Mouse (Mus musculus): Measurements from ENCODE around the gene Serpina1b.
"Not testable (repeated sequence)": the region's sequence is repeated elsewhere in the genome, so short reads cannot be mapped to it uniquely, and the experiment has no call there.

The Serpina1b gene

DNA sequence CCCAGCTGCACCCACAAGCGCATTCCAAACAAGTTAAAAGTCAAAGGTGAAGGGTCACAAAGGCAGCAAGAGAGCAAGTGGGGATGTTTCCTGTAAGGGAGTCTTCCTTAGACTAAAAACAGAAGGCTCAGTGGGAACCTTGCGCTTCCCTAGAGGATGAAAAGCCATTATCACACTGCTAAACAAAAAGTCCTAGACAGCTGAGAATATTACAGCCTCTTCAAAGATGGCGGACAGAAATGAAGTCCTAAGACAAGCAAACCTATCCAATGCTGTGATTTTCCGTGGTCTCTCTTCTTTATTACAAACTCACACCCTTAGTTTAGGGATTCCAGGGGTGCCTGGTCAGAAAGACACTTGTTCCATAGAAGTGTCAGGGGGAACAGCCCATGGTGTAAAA lies at the start of gene Serpina1b:
Serpina1b (minus strand) TSS at position 101 of the 400 bp plus-strand sequence.
- not testable (repeated sequence) for DNase-seq (ENCODE audit: inconsistent ontology term)

DNA sequence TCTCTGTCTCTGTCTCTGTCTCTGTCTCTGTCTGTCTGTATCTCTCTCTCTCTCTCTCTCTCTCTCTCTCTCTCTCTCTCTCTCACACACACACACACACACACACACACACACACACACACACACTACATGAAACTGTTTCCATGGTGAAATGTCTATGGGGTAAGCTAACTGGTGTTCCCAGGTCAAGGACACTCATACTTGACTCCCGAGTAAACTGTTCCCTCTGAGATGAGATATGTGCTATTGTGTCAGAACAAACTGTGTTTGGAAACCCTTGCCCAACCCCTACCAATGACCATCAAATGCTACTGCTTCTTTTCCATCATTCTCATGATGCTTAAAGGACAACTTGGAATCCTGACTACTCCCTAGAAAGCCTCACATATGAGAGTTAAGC lies 36.7 kb upstream of the Serpina1b start:
- not testable (repeated sequence) for DNase-seq (ENCODE audit: inconsistent ontology term)

DNA sequence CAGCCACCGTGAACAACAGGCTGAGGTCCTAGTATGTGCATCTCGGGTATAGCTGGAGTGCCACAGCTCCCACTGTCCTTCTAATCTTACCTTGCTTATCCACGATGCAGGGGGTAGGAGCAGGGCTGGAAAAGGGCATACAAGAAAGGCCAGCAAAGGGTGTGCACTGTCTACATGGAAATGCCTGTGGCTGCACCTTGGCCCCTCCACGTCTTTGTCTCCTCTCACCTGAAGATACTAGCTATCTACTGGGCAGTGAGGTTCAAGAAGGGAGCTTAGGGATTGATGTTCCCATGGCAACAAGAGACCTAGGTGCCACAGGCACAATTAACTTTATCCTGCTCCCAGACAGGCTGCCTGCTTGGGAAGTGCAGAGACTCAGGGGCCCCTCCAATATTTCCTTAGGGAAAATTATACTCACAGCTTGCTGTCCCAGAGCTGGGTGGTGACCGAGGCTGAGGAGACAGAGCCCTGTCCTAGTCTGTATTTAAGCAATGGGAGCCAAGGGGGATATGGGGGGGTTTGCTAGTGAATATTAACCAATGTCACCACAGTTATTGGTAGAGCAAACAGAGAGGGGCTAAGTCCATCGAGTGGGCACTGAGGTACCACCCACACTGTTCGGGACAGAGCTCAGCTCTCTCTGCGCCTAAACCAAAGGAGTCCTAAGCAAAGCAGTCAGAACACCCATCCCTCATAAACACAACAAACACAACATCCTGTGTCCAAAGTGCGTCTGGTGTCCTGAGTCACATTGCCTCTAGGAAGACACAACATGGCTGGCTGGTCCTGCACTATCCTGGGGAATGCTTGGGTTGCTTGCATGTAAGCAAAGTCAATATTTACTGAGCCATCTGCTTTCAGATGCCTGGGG lies 33.2 kb upstream of the Serpina1b start, which contains the start of gene Serpina1a:
Serpina1a (minus strand) TSS at position 462 of the 874 bp plus-strand sequence.
- not testable (repeated sequence) for DNase-seq (ENCODE audit: inconsistent ontology term)

DNA sequence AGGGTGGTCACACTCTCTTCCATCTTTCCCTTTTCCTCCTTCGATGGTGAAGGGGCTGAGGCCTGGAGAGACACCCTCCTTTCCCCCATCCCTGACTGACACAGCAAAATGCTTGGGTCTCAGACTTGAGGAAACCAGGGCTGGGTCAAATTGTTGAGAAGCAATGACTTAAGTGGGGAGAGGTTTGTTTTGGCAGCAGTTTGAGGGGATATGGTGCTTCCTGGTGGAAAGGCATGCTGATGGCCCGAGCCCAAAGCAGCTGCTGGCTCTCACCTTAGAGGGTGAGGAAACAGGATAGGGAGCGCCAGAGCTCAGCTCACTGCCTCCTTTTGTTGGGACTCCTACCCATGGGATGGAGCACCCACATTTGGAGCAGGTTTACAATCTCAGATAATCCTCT lies 30.8 kb upstream of the Serpina1b start:
- DNase-seq (ENCODE audit: inconsistent ontology term) = no peak

DNA sequence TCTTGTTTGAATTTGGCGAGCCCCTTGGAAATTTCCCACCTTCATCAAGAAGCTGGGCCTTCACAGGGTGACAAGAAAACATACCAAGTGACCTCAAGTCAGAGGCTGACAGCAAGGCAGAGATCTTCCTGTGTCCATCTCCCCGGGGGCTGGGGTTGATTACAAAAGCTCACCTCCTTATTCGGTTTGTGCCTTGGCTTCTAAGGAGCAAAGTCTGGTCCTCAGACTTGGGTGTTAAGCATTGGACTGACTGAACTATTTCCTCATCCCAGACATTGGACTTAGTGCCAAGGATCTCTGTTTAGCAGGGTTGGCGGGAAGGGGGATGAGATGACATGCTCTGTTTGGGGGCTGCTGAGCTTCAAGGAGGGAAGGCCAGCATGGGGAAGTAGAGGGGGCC lies 30.4 kb upstream of the Serpina1b start:
- DNase-seq (ENCODE audit: inconsistent ontology term) = not testable (repeated sequence)

DNA sequence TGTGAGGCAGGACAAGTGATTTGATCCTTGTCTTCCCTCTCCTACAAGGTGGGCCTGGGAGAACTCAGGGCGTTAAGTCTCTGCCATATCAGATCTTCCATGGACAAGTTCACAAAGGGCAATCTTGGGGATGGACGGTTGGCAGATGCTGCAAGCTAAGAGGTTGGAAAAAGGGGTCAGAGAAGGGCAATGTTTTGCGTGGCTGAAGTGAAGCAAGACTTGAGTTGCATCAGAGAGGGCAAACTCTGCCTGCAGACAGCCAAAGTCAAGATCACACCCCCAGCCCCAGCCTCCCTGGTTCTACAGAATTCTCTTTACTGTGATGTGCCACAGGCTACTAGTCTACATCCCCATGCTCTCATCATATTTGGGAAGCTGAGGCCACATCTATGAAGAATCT lies 29.4 kb upstream of the Serpina1b start:
- DNase-seq (ENCODE audit: inconsistent ontology term) = not testable (repeated sequence)

DNA sequence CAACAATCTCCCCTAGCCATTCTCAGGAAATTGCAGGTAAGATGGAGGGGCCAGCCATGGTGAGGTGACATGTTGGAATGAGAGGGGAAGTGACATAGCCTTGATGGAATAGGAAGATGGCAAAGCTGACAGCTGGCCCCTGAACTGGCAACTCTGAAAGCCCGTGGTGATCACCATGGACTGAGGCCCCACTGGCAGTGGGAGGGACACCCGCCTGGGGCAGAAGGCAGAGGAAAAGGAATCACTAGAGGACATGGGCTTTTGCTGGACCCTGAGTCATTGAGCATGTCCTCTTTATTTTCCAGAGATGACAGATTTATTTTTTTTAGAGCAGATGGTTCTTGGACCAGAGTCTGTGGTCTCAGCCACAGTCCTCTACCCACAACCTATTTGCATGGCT lies 22.9 kb upstream of the Serpina1b start:
- not testable (repeated sequence) for DNase-seq (ENCODE audit: inconsistent ontology term)

DNA sequence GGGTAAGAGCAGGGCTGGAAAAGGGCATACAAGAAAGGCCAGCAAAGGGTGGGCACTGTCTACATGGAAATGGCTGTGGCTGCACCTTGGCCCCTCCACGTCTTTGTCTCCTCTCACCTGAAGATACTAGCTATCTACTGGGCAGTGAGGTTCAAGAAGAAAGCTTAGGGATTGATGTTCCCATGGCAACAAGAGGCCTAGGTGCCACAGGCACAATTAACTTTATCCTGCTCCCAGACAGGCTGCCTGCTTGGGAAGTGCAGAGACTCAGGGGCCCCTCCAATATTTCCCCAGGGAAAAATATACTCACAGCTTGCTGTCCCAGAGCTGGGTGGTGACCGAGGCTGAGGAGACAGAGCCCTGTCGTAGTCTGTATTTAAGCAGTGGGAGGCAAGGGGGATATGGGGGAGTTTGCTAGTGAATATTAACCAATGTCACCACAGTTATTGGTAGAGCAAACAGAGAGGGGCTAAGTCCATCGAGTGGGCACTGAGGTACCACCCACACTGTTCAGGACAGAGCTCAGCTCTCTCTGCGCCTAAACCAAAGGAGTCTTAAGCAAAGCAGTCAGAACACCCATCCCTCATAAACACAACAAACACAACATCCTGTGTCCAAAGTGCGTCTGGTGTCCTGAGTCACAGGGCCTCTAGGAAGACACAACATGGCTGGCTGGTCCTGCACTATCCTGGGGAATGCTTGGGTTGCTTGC lies 2.4 kb downstream of the Serpina1b start:
- not testable (repeated sequence) for DNase-seq (ENCODE audit: inconsistent ontology term)

DNA sequence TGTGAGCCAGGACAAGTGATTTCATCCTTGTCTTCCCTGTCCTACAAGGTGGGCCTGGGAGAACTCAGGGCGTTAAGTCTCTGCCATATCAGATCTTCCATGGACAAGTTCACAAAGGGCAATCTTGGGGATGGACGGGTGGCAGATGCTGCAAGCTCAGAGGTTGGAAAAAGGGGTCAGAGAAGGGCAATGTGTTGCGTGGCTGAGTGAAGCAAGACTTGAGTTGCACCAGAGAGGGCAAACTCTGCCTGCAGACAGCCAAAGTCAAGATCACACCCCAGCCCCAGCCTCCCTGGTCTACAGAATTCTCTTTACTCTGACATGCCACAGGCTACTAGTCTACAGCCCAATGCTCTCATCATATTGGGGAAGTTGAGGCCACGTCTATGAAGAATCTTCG lies 6.3 kb downstream of the Serpina1b start:
- not testable (repeated sequence) for DNase-seq (ENCODE audit: inconsistent ontology term)

DNA sequence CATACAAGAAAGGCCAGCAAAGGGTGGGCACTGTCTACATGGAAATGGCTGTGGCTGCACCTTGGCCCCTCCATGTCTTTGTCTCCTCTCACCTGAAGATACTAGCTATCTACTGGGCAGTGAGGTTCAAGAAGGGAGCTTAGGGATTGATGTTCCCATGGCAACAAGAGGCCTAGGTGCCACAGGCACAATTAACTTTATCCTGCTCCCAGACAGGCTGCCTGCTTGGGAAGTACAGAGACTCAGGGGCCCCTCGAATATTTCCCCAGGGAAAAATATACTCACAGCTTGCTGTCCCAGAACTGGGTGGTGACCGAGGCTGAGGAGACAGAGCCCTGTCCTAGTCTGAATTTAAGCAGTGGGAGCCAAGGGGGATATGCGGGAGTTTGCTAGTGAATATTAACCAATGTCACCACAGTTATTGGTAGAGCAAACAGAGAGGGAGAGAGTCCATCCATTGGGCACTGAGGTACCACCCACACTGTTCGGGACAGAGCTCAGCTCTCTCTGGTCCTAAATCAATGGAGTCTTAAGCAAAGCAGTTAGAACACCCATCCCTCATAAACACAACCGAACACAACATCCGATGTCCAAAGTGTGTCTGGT lies 56.8 kb downstream of the Serpina1b start, which contains the start of gene Serpina1d:
Serpina1d (minus strand) TSS at position 347 of the 606 bp plus-strand sequence.
- DNase-seq (ENCODE audit: inconsistent ontology term) = not testable (repeated sequence)

DNA sequence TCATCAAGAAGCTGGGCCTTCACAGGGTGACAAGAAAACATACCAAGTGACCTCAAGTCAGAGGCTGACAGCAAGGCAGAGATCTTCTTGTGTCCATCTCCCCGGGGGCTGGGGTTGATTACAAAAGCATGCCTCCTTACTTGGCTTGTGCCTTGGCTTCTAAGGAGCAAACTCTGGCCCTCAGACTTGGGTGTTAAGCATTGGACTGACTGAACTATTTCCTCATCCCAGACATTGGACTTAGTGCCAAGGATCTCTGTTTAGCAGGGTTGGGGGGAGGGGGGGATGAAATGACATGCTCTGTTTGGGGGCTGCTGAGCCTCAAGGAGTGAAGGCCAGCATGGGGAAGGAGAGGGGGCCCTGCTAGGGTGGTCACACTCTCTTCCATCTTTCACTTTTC lies 59.6 kb downstream of the Serpina1b start:
- not testable (repeated sequence) for DNase-seq (ENCODE audit: inconsistent ontology term)

DNA sequence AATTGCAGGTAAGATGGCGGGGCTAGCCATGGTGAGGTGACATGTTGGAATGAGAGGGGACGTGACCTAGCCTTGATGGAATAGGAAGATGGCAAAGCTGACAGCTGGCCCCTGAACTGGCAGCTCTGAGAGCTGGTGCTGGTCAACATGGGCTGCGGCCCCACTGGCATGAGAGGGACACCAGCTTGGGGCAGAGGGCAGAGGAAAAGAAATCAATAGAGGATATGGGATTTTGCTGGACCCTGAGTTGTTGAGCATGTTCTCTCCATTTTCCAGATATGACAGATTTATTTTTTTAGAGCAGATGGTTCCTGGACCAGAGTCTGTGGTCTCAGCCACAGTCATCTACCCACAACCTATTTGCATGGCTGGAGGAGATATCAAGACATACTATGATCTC lies 67.1 kb downstream of the Serpina1b start:
- DNase-seq (ENCODE audit: inconsistent ontology term) = not testable (repeated sequence)

DNA sequence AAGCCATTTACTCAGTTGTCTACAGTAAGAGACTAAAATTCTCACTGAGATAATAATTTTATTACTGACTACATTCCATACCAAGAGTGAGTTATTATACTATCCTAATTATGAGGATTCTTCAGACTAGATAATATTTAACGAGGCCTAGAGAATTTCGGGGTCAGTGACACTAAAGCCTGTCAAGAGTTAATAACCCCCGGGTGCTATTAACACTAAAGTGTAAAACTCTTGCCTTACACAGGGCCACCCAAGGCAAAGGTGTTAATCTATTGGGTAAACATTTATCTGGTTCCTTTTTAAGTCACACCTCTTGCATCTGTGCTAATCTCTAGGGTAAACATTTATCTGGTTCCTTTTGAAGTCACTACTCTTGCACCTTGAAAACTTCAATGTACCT lies 69.9 kb downstream of the Serpina1b start:
- DNase-seq (ENCODE audit: inconsistent ontology term) = not testable (repeated sequence)

DNA sequence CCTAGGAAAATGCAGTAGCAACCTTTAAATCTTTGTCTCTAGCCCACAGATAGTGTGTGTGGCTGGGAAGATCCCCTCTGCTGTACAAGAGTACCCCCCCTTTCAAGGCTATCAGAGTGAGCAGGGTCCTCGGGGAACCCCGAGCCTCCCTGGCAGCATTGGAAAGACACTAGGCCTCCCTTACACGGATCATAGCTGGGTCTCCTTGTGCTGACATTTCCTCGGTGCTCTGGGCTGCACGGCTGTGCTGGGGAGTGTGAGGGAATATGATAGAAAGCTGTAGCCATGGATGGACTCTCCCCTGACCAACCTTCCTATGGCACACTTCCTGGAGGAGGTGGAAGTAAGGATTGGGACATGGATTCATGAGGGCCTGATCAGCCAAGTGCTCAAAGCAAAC lies 84.2 kb downstream of the Serpina1b start:
- DNase-seq (ENCODE audit: inconsistent ontology term) = not testable (repeated sequence)

DNA sequence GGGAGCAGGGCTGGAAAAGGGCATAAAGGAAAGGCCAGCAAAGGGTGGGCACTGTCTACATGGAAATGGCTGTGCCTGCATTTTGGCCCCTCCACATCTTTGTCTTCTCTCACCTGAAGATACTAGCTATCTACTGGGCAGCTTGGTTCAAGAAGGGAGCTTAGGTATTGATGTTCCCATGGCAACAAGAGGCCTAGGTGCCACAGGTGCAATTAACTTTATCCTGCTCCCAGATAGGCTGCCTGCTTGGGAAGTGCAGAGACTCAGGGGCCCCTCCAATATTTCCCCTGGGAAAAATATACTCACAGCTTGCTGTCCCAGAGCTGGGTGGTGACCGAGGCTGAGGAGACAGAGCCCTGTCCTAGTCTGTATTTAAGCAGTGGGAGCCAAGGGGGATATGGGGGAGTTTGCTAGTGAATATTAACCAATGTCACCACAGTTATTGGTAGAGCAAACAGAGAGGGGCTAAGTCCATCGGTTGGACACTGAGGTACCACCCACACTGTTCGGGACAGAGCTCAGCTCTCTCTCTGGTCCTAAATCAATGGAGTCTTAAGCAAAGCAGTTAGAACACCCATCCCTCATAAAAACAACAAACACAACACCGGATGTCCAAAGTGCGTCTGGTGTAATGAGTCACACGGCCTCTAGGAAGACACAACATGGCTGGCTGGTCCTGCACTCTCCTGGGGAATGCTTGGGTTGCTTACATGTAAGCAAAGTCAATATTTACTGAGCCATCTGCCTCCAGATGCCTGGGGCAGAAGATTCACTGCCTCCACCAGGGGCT lies 92.2 kb downstream of the Serpina1b start:
- not testable (repeated sequence) for DNase-seq (ENCODE audit: inconsistent ontology term)

DNA sequence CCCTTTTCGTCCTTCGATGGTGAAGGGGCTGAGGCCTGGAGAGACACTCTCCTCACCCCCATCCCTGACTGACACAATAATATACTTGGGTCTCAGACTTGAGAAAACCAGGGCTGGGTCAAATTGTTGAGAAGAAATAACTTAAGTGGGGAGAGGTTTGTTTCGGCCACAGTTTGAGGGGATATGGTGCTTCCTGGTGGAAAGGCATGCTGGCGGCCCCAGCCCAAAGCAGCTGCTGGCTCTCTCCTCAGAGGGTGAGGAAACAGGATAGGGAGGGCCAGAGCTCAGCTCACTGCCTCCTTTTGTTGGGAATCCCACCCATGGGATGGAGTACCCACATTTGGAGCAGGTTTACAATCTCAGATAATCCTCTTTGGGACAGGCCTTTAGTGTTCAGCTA lies 94.6 kb downstream of the Serpina1b start:
- DNase-seq (ENCODE audit: inconsistent ontology term) = not testable (repeated sequence)

DNA sequence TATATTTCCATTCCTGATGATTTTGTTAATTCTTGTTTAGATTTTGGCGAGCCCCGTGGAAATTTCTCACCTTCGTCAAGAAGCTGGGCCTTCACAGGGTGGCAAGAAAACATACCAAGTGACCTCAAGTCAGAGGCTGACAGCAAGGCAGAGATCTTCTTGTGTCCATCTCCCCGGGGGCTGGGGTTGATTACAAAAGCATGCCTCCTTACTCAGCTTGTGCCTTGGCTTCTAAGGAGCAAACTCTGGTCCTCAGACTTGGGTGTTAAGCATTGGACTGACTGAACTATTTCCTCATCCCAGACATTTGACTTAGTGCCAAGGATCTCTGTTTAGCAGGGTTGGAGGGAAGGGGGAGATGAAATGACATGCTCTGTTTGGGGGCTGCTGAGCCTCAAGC lies 95.1 kb downstream of the Serpina1b start:
- DNase-seq (ENCODE audit: inconsistent ontology term) = not testable (repeated sequence)

DNA sequence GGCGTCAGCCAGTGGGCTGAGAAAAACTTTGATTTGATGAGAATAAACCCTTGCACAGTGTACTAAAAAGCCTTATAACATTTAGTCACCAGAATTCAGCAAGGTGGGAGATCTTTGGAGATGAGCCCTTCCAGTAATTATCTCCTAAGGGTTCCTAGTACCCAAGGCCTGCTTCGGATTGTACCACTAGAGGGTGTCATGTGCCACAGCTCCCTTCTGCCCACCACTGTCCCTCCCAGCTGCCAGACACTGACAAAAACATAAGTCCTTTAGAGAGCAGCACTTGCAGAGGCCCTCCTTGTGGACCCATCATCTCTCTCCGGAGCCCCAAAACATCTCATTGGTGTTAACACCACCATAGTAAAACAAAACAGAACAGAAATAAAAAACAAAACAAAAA lies 118.6 kb downstream of the Serpina1b start:
- no peak for DNase-seq (ENCODE audit: inconsistent ontology term)

DNA sequence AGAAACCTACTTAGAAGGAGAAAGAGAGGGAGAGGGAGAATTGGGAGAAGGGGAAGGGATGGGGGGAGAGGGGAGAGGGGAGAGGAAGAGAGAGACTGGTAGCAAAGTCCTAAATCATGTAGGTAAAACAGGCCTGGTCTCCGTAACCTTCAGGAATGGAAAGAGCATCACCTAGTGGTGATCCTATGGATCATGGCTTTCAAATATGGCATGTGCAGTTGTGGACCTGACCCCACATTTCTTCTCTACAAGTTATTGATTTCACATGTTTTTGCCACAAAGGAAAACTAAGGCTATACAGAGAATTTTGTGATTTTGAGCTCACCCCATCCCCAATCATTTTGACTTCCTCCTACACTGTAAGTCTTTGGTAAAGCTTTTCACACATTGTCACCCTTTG lies 119.8 kb downstream of the Serpina1b start:
- DNase-seq (ENCODE audit: inconsistent ontology term) = no peak

DNA sequence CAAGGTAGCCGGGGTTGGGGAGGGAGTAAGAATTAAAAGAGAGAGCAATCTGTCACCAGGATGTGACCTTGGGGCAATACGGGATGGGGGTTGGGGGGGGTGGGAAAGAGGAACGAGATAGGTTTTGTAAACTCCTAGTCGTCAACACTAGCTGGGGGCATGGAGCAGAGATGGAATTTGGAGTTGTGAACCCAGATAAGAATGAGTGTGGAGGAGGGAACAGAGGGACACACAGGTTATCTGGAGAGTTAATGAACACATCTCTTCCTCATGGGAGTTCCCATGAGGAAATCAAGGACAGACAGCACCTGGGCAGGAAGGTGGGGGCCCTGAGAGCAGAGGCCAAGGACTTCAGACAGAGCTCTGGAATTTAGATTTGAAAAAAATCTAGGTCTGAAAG lies 124.1 kb downstream of the Serpina1b start:
- no peak for DNase-seq (ENCODE audit: inconsistent ontology term)

DNA sequence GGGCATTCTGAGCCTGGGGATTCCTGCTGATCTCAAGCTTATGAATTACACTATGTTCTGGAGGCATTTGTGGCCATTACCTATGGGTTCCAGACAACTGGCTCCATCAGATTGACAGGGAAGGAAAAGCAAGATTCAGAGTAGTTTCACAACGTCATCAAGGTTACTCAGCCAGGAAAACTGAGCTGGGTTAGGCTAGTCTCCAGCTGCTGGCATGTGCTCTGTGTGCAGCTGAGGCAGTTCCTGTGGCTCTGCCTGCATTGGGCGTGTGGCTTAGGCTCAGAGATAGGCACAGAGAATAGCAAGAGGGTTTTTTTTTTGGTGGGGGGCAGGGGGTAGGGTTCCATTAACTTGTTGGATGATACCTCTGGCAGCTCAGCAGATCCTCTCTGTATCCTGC lies 124.6 kb downstream of the Serpina1b start:
- no peak for DNase-seq (ENCODE audit: inconsistent ontology term)

All from Muller cell, postnatal 12 days (primary cell).